ENCODE assay signal across 9 mouse cellular contexts in genomic region chr4:101082176-101082888, GRCm38 (mm10). TPM values are rescaled to one million over a fixed set of nuclear protein-coding genes. Genes with fewer than 3 reads are reported as not detected.
DNase-seq lines count a peak whose midpoint lies in the region; ATAC-seq and TF ChIP-seq lines count a peak whose summit lies in the region.
"Had no signal": no experiment of that assay in that cellular context is flagged by ENCODE, and none has a peak within 500 bp of the region (broad histone marks: within the 10 kb centered on the region; RNA-seq: fewer than 3 reads in every experiment).

No protein-coding gene starts in this region.

- H3K4me2 ChIP-seq in heart, embryonic 13.5 days = peak overlapping the region; percentile 16; the same call in 1 of the 2 replicates
- H3K4me2 ChIP-seq in forebrain, embryonic 16.5 days (ENCODE audit: low read length) = peak overlapping the region; percentile 11; the same call in 1 of the 2 replicates
- H3K4me2 ChIP-seq in kidney, postnatal 0 days (ENCODE audit: low read length) = peak overlapping the region; percentile 38
- peak overlapping the region; percentile 34 for H3K4me2 ChIP-seq in neural tube, embryonic 15.5 days

- no peak for DNase-seq in heart, adult 9 months (ENCODE audit: low spot score in 2 of 2)
- DNase-seq in kidney, postnatal 0 days (ENCODE audit: low spot score) = peak; percentile 89
- DNase-seq in left cerebral cortex, adult 9 months (ENCODE audit: low spot score in 2 of 2) = no peak
- no peak for DNase-seq in gastrocnemius, postnatal 36 days
- DNase-seq in liver = no peak

- TF ChIP-seq CTCF in kidney, postnatal 0 days (IDR thresholded peaks at IDR 0.05; ENCODE audit: low read depth) = no peak

- ATAC-seq in heart, embryonic 13.5 days (ENCODE audit: extremely low read depth, insufficient number of reproducible peaks, low FRiP score, low TSS enrichment) = no peak
- ATAC-seq in forebrain, embryonic 16.5 days = peak; percentile 62
- peak; percentile 88 for ATAC-seq in kidney, postnatal 0 days (replicated peaks; ENCODE audit: low FRiP score, low read depth)
- no peak for ATAC-seq in neural tube, embryonic 15.5 days (ENCODE audit: low FRiP score)

- intact Hi-C loops in gastrocnemius, postnatal 36 days (cut with DNase I) = no loop called here

- H3K9me3 ChIP-seq in heart, embryonic 13.5 days = no peaks in the 10 kb centered on the region
- no peaks in the 10 kb centered on the region for H3K9me3 ChIP-seq in forebrain, embryonic 16.5 days (ENCODE audit: control insufficient read depth, low read length)
- H3K9me3 ChIP-seq in kidney, postnatal 0 days (replicated peaks; ENCODE audit: low read length) = no peaks in the 10 kb centered on the region
- H3K9me3 ChIP-seq in neural tube, embryonic 15.5 days (replicated peaks) = no peaks in the 10 kb centered on the region

- H3K36me3 ChIP-seq in heart, embryonic 13.5 days = no peaks in the 10 kb centered on the region
- no peaks in the 10 kb centered on the region for H3K36me3 ChIP-seq in forebrain, embryonic 16.5 days (ENCODE audit: control insufficient read depth, insufficient read depth)
- H3K36me3 ChIP-seq in kidney, postnatal 0 days (ENCODE audit: insufficient read depth, low read length) = no peaks in the 10 kb centered on the region
- no peaks in the 10 kb centered on the region for H3K36me3 ChIP-seq in neural tube, embryonic 15.5 days

- WGBS in heart, embryonic 13.5 days = 56% methylated on average over 17 of the region's 17 CpGs
- 3% methylated on average over 17 of the region's 17 CpGs for WGBS in forebrain, embryonic 16.5 days
- WGBS in kidney, postnatal 0 days = 16% methylated on average over 17 of the region's 17 CpGs
- 17% methylated on average over 17 of the region's 17 CpGs for WGBS in neural tube, embryonic 15.5 days

- no peak overlapping the region for H3K9ac ChIP-seq in heart, embryonic 13.5 days
- H3K9ac ChIP-seq in forebrain, embryonic 16.5 days (replicated peaks; ENCODE audit: low read depth, low read length) = no peak overlapping the region
- no peak overlapping the region for H3K9ac ChIP-seq in kidney, postnatal 0 days (ENCODE audit: low read depth, low read length)
- H3K9ac ChIP-seq in neural tube, embryonic 15.5 days (replicated peaks) = no peak overlapping the region

- no peak overlapping the region for H3K4me3 ChIP-seq in heart, embryonic 13.5 days
- H3K4me3 ChIP-seq in forebrain, embryonic 16.5 days (replicated peaks; ENCODE audit: low read length) = no peak overlapping the region
- no peak overlapping the region for H3K4me3 ChIP-seq in kidney, postnatal 0 days (replicated peaks; ENCODE audit: low read depth, low read length)
- H3K4me3 ChIP-seq in neural tube, embryonic 15.5 days (replicated peaks) = no peak overlapping the region

- H3K27ac ChIP-seq in heart, embryonic 13.5 days (replicated peaks) = 0 out of 2 replicates have a peak overlapping the region, but pooled peaks have one; percentile 26
- no peak overlapping the region for H3K27ac ChIP-seq in forebrain, embryonic 16.5 days (ENCODE audit: low read length)
- peak overlapping the region; percentile 74 for H3K27ac ChIP-seq in kidney, postnatal 0 days
- H3K27ac ChIP-seq in neural tube, embryonic 15.5 days (replicated peaks) = no peak overlapping the region

- H3K4me1 ChIP-seq in heart, embryonic 13.5 days = peaks cover 22% of the 10 kb centered on the region
- H3K4me1 ChIP-seq in forebrain, embryonic 16.5 days (replicated peaks; ENCODE audit: control insufficient read depth, insufficient read depth, low read length) = no peaks in the 10 kb centered on the region; the same call in 1 of the 2 replicates
- H3K4me1 ChIP-seq in kidney, postnatal 0 days (replicated peaks; ENCODE audit: insufficient read depth, low read length) = no peaks in the 10 kb centered on the region
- H3K4me1 ChIP-seq in neural tube, embryonic 15.5 days = peaks cover 11% of the 10 kb centered on the region

- H3K27me3 ChIP-seq in heart, embryonic 13.5 days (replicated peaks) = 0 out of 2 replicates have a peak, but pooled peaks cover 6% of the 10 kb centered on the region
- H3K27me3 ChIP-seq in forebrain, embryonic 16.5 days (replicated peaks; ENCODE audit: control insufficient read depth, insufficient read depth, low read length) = no peaks in the 10 kb centered on the region
- no peaks in the 10 kb centered on the region for H3K27me3 ChIP-seq in kidney, postnatal 0 days (ENCODE audit: insufficient read depth, low read length)
- H3K27me3 ChIP-seq in neural tube, embryonic 15.5 days (replicated peaks) = no peaks in the 10 kb centered on the region

RNA-seq across cellular contexts. Expression of gene Raver2, which starts 13.5 kb away (rescaled TPM):
- polyA plus RNA-seq in heart, embryonic 13.5 days (2015; fragmentation: Nextera tagmentation; extraction: Ambion mirVana) = 3.6 and 3.8 TPM in 2 replicates
- polyA plus RNA-seq in forebrain, embryonic 16.5 days (2015; fragmentation: Nextera tagmentation; extraction: Ambion mirVana) = 4.2 and 4.7 TPM in 2 replicates
- 9.1 and 9.2 TPM in 2 replicates for polyA plus RNA-seq in kidney, postnatal 0 days (2015; fragmentation: Nextera tagmentation; extraction: Ambion mirVana)
- 4.9 and 6.7 TPM in 2 replicates for polyA plus RNA-seq in neural tube, embryonic 15.5 days (2015; fragmentation: Nextera tagmentation; extraction: Ambion mirVana)
- 1 to 10 TPM; 2.8 to 2.9 TPM for total RNA-seq in gastrocnemius, postnatal 36 days (2021)
- total RNA-seq: megakaryocyte-erythroid progenitor cell, adult 5-6 weeks had no signal

Comparison
In these comparisons a context has a peak if more than half of its experiments do, and no peak if none do; other contexts are left out.
1. ATAC-seq: peak in forebrain, embryonic 16.5 days (single experiment) and kidney, postnatal 0 days (single experiment); none in heart, embryonic 13.5 days (single experiment) and neural tube, embryonic 15.5 days (single experiment).
2. H3K27ac ChIP-seq: peak in heart, embryonic 13.5 days (single experiment) and kidney, postnatal 0 days (single experiment); none in forebrain, embryonic 16.5 days (single experiment) and neural tube, embryonic 15.5 days (single experiment).
3. Peak in every context shown above with its lines, with median percentiles within 50 percentile points of each other: H3K4me2 ChIP-seq.